Mouse (Mus musculus) forebrain, embryonic 16.5 days (tissue): ENCODE results near the gene Ccr4. TPM values are rescaled to one million over a fixed set of nuclear protein-coding genes. Genes with fewer than 3 reads are reported as not detected.
"Not testable (repeated sequence)": the region's sequence is repeated elsewhere in the genome, so short reads cannot be mapped to it uniquely, and the experiment has no call there.

Source experiments
- ATAC-seq: fragments of 200-750 bp; cut with Nextera tagmentation; 2 replicates; pipeline ENCODE4 v1.8.0; 2017; ENCODE audit warnings: mild to moderate bottlenecking, moderate library complexity
- H3K27ac ChIP-seq: fragments of 300-500 bp; sonication (generic); 2 replicates; pipeline ENCODE4 v1.5.1; 2014; ENCODE audit warnings: low read length, control low read depth
- H3K27me3 ChIP-seq: fragments of 300-500 bp; sonication (generic); replicated peaks from 2 replicates; pipeline ENCODE4 v1.6.1; 2014; ENCODE audit warnings: low read length; ENCODE audit not compliant: control insufficient read depth, insufficient read depth
- H3K36me3 ChIP-seq: fragments of 300-500 bp; sonication (generic); 2 replicates; pipeline ENCODE4 v1.6.1; 2014; ENCODE audit not compliant: control insufficient read depth, insufficient read depth
- H3K4me1 ChIP-seq: fragments of 300-500 bp; sonication (generic); replicated peaks from 2 replicates; pipeline ENCODE4 v1.6.1; 2014; ENCODE audit warnings: low read length; ENCODE audit not compliant: control insufficient read depth, insufficient read depth
- H3K4me2 ChIP-seq: fragments of 300-500 bp; sonication (generic); 2 replicates; pipeline ENCODE4 v1.6.1; 2014; ENCODE audit warnings: mild to moderate bottlenecking, low read length, control low read depth
- H3K4me3 ChIP-seq: fragments of 300-500 bp; sonication (generic); replicated peaks from 2 replicates; pipeline ENCODE4 v1.5.1; 2014; ENCODE audit warnings: mild to moderate bottlenecking, low read length, control low read depth
- H3K9ac ChIP-seq: fragments of 300-500 bp; sonication (generic); replicated peaks from 2 replicates; pipeline ENCODE4 v1.6.1; 2014; ENCODE audit warnings: low read depth, low read length, control low read depth
- H3K9me3 ChIP-seq: fragments of 300-500 bp; sonication (generic); 2 replicates; pipeline ENCODE4 v1.6.1; 2016; ENCODE audit warnings: low read length; ENCODE audit not compliant: control insufficient read depth
- WGBS: fragments of 180-500 bp; shearing (Covaris S2); extraction: QIAGEN DNeasy Blood & Tissue Kit; methylation state at CpG from one replicate; pipeline ENCODE4 v1.1.7; 2014; 5-methylcytosine and 5-hydroxymethylcytosine counted together
- polyA plus RNA-seq: library from polyadenylated mRNA; unstranded; fragments of >200 nt; fragmentation: Nextera tagmentation; extraction: Ambion mirVana; gene quantifications from 2 replicates; pipeline ENCODE4 v1.2.1, GENCODE M21; 2015

Gene Ccr4
- polyA plus RNA-seq, 1 experiment from 2014 or later: not detected

DNA sequence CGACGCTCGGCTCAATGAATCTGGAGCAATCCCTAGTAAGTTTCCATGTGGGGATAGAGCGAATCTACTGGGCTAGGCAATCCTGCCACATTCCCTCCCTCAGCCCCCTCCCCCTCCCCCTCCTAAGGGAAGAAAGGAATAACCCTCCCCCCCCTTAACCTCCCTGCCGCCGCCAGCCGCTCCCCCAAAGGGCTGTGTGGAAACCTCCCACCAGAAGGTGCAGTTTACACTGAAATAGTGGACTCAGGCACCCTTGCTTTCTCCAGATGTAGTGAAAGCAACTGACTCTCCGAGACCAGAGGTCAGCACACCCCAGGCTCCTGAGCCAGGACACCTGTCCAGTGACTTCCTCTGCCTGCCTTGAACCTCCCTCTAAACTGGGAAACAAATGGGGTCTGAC is 21.9 kb upstream of the Ccr4 start:
- no peak for ATAC-seq
- Histone ChIP-seq H3K9ac (no peak overlapping the region), H3K27ac (no peak overlapping the region), H3K4me3 (no peak overlapping the region), H3K9me3 (no peaks in the 10 kb centered on the region), H3K27me3 (no peaks in the 10 kb centered on the region), H3K4me2 (no peak overlapping the region), H3K36me3 (no peaks in the 10 kb centered on the region), H3K4me1 (peaks cover 12% of the 10 kb centered on the region)
- WGBS: 12% methylated on average over 8 of the region's 8 CpGs

DNA sequence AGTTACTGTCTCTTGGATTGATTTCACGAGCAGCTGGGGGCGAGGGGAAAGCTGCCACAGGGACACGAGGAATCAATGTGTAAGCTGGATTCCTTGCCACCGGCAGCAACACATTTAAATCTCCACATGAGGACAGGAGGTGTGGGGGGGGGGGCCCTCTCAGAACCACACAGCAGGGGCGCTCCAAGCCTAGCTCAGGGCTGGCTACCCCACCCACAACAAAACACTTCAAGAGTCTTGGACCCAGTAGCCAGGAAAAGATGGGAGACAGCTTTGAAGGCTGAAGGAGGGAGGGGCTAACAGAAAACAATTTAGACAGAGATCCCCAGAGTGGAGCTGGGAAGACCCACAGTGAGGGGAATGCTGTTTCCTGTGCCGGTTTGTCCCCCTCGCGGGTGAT is 21.2 kb upstream of the Ccr4 start:
- Histone ChIP-seq H3K4me1 (peaks cover 12% of the 10 kb centered on the region), H3K9ac (no peak overlapping the region), H3K9me3 (no peaks in the 10 kb centered on the region), H3K4me3 (no peak overlapping the region), H3K27ac (no peak overlapping the region), H3K27me3 (no peaks in the 10 kb centered on the region), H3K36me3 (no peaks in the 10 kb centered on the region), H3K4me2 (no peak overlapping the region)
- 7% methylated on average over 8 of the region's 8 CpGs for WGBS
- ATAC-seq: peak; percentile 29; the same call in 1 of the 2 replicates

- Histone ChIP-seq H3K27ac (no peak overlapping the region), H3K4me3 (no peak overlapping the region), H3K4me2 (no peak overlapping the region), H3K4me1 (peaks cover 12% of the 10 kb centered on the region), H3K36me3 (no peaks in the 10 kb centered on the region), H3K9ac (no peak overlapping the region), H3K27me3 (no peaks in the 10 kb centered on the region), H3K9me3 (no peaks in the 10 kb centered on the region)
- 96% methylated on average over 12 of the region's 15 CpGs for WGBS
- ATAC-seq: no peak
These were observed 20.4 kb upstream of the Ccr4 start for GRCm38 (mm10) chr9:114525073-114525633.

DNA sequence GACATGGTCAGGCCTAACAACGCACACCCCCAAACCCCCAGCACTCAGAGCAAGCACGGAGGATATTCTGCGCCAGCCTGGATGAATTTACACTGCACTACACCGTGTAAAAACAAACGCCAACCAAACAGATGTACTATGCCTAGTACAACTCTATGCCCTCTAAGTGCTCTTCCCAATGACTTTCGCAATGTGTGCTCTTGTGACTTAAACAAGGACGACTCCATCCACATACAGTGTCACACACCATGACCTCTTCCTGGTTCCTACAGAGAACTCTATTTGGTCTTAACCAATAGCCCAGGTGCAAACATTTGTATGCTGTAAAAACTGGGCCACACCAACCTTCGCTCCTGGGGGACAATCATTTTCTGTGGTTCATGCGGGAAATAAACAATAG is 17.8 kb upstream of the Ccr4 start:
- Histone ChIP-seq H3K4me3 (no peak overlapping the region), H3K9ac (no peak overlapping the region), H3K27ac (no peak overlapping the region), H3K27me3 (no peaks in the 10 kb centered on the region), H3K4me1 (peaks cover 8% of the 10 kb centered on the region), H3K4me2 (no peak overlapping the region), H3K36me3 (no peaks in the 10 kb centered on the region), H3K9me3 (no peaks in the 10 kb centered on the region)
- no peak for ATAC-seq
- WGBS: 90% methylated on average over 9 of the region's 9 CpGs

GRCm38 (mm10) chr9:114522041-114522440 is 17.3 kb upstream of the Ccr4 start:
- H3K9me3 ChIP-seq: no peaks in the 10 kb centered on the region
- ATAC-seq: no peak
- WGBS: 55% methylated on average over 5 of the region's 5 CpGs
- no peak overlapping the region for H3K4me2 ChIP-seq
- no peaks in the 10 kb centered on the region for H3K27me3 ChIP-seq
- no peak overlapping the region for H3K9ac ChIP-seq
- H3K36me3 ChIP-seq: no peaks in the 10 kb centered on the region
- H3K27ac ChIP-seq: no peak overlapping the region
- no peak overlapping the region for H3K4me3 ChIP-seq
- peaks cover 6% of the 10 kb centered on the region for H3K4me1 ChIP-seq

DNA sequence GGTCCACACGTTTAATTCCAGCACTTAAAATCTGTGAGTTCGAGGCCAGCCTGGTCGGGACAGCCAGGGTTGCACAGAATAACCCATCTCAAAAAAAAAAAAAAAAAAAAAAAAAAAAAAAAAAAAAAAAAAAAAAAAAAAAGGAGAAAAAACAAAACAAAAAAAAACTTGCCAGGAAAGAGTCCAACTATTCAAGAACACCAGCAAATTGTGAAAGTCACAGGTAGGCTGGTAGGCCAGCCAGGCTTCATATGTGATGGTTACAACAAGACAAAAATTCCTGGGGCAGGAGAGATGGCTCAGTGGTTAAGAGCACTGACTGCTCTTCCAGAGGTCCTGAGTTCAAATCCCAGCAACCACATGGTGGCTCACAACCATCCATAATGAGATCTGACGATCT is 15.8 kb upstream of the Ccr4 start:
- not testable (repeated sequence) for H3K9me3 ChIP-seq, H3K27me3 ChIP-seq, H3K4me1 ChIP-seq, H3K4me3 ChIP-seq, H3K27ac ChIP-seq, H3K9ac ChIP-seq, H3K4me2 ChIP-seq, ATAC-seq, H3K36me3 ChIP-seq
- 79% methylated on average over 4 of the region's 4 CpGs for WGBS

- H3K4me3 ChIP-seq: no peak overlapping the region
- no peak overlapping the region for H3K9ac ChIP-seq
- no peaks in the 10 kb centered on the region for H3K9me3 ChIP-seq
- no peak overlapping the region for H3K27ac ChIP-seq
- no peaks in the 10 kb centered on the region for H3K36me3 ChIP-seq
- no peak overlapping the region for H3K4me2 ChIP-seq
- no peaks in the 10 kb centered on the region for H3K27me3 ChIP-seq
- ATAC-seq: no peak
- WGBS: 67% methylated on average over 9 of the region's 9 CpGs
- H3K4me1 ChIP-seq: 0 out of 2 replicates have a peak, but pooled peaks cover 4% of the 10 kb centered on the region
These were observed 14.2 kb upstream of the Ccr4 start for GRCm38 (mm10) chr9:114518812-114519477.

DNA sequence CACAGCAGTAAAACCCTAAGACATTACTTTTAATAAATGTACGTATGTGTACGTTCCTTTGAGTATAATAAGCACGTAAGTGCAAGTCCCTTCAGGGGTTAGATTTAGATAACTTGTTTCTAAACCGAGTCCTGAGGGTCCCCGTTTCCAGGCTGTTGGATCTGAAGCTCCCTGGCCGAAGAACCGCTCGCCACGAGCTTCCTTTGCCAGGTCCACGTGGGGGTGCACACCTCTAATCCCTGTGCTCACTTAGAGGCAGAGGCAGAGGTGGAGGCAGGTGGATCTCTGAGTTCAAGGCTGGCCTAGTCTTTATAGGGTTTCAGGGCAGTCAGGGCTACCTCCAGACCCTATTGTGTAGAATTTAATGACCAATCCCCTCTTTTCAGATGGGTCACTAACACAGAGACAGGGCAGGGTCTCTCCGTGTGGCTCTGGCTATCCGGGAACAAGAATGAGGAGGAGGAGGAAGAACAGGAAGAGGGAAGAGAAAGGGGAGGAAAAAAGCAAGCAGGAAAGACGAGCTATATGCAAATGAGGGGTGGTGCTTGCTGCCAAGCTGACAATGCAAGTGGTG is 13.3 kb upstream of the Ccr4 start:
- Histone ChIP-seq H3K4me1 (0 out of 2 replicates have a peak, but pooled peaks cover 4% of the 10 kb centered on the region), H3K9me3 (peaks cover 9% of the 10 kb centered on the region), H3K27me3 (no peaks in the 10 kb centered on the region), H3K9ac (no peak overlapping the region), H3K4me3 (no peak overlapping the region), H3K4me2 (no peak overlapping the region), H3K27ac (no peak overlapping the region), H3K36me3 (no peaks in the 10 kb centered on the region)
- WGBS: 80% methylated on average over 13 of the region's 13 CpGs
- ATAC-seq: no peak

GRCm38 (mm10) chr9:114515364-114515763 is 10.6 kb upstream of the Ccr4 start, which contains the start of gene C130032M10Rik:
Gene C130032M10Rik (plus strand): TSS chr9:114515697.
- WGBS: 55% methylated on average over 11 of the region's 11 CpGs
- Histone ChIP-seq H3K27ac (no peak within 1 kb of the TSS), H3K4me1 (0 out of 2 replicates have a peak, but pooled peaks cover 4% of the 10 kb centered on the region), H3K4me2 (no peak within 1 kb of the TSS), H3K9me3 (peaks cover 14% of the 10 kb centered on the region), H3K9ac (no peak within 1 kb of the TSS), H3K4me3 (no peak within 1 kb of the TSS), H3K27me3 (no peaks in the 10 kb centered on the region), H3K36me3 (no peaks in the 10 kb centered on the region; the same call in 1 of the 2 replicates)
- no peak for ATAC-seq
